Mouse (Mus musculus) T-helper 1 cell (primary cell): ENCODE results near the gene Pigk.

Source experiments
- in situ Hi-C: fragments of 300-600 bp; cut with MboI, MseI; formaldehyde crosslinking; loops from one replicate; pipeline ENCODE4 v1.15.1; 2025; ENCODE audit warnings: high pct_unique_total_duplicates

The Pigk gene

DNA sequence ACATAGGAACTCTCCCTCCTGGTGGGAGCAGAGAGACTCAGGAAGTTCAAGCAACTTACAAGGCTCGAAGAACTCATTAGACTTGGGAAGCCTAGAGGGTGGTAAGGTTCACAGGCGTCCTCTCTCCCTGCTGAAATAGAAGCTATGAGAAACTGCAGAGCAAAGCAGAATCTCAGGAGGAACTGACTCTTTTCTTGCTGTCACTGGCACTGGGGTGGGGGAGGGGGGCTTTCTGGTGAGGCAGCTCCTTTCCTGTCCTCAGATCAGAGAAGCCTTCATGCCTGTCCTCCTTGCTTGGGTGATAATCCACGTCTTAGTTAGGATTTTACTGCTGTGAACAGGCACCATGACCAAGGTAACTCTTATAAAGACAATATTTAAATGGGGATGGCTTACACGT, 218.2 kb downstream of the Pigk start:
- in situ Hi-C loops, result no loop called here

DNA sequence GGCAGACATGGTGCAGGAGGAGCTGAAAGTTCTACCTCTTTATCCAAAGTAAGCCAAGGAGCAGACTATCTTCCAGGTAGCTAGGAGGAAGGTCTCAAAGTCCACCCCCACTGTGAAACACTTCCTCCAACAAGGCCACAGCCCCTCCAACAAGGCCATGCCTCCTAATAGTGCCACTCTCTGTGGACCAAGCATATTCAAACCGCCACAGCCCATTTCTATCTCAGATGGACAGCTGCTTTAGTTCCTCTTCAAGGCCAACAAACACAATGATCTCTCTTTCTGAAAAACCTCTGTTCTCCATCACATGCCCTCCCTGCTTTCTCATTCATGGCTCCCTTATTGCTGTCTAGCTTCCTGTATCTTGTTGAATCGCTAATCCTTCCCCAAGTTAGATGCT, 218.6 kb downstream of the Pigk start:
- in situ Hi-C loops, result no loop called here

DNA sequence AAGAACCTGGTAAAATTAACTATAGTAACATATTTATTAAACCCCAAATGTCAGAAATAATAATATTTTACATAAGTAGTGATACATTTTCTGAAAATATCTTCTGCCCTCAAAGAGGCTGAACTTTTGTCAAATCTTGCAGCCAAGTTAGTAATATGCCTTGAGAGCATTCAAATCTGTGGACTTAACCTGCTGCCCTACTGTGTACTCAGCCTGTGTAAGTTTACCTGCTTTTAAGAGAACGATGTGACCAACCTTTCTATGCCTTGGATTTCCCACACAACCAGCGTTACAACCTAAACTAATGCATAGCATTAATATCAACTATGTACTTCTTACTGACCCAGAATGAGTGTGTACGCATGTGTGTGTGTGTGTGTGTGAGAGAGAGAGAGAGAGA, 219.8 kb downstream of the Pigk start:
- in situ Hi-C loops, result no loop called here

- in situ Hi-C loops, result no loop called here
Observed at GRCm38 (mm10) chr3:152936313-152936712, 222.4 kb downstream of the Pigk start.

DNA sequence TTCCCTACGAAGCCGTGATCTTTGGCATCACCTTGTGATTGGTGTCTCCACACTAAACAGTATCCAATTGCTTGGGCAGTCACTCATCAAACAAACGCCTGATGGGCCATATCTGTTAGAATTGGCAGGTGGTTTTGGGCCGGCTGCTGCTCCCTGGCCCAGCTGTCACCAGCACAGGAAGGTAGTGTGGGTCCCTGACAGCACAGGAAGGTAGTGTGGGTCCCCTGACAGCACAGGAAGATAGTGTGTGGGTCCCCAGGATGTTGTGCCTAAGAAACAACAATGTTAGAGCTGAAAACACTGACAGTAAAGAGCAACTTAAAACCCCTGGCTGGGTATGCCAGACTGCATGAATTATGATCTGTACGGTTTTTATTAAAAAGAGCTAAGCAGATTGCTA, 227.8 kb downstream of the Pigk start:
- in situ Hi-C loops, result no loop called here

DNA sequence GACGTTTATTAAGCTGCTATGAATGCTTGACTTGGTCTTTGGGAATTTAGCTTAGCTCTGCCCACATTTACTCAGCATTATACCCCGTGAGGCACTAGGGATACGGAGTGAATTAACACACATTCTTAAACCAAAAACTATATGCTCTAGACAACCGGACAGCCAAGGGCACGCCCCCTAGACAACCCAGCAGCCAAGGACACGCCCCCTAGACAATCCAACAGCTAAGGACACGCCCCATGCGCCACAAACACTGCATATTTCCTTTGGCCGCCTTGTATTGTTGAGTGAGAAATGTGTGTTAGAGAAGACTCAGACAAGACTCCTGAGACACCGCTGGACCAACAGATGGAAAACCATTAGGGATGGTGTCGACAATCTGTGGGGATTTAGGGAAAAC, 229.1 kb downstream of the Pigk start:
- in situ Hi-C loops, result no loop called here

DNA sequence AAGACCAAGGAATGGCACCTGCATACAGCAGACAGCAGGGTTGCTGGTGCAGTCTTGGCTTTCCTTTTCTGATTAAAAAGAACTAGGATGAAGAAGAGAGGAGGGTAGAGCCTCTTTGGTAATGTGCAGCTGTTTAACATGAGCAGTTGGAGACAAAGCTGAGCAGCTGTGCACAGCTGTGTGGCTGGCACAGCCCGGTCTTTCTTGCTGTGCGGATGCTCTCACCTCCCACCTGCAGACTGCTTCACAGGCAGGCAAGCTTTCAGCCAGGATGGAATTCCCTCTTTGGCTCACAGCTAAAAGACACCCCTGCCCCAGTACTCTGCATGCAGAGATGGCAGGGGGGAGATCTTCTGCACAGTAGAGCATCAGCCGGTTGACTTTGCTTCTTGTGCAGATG, 230.9 kb downstream of the Pigk start:
- in situ Hi-C loops, result no loop called here

DNA sequence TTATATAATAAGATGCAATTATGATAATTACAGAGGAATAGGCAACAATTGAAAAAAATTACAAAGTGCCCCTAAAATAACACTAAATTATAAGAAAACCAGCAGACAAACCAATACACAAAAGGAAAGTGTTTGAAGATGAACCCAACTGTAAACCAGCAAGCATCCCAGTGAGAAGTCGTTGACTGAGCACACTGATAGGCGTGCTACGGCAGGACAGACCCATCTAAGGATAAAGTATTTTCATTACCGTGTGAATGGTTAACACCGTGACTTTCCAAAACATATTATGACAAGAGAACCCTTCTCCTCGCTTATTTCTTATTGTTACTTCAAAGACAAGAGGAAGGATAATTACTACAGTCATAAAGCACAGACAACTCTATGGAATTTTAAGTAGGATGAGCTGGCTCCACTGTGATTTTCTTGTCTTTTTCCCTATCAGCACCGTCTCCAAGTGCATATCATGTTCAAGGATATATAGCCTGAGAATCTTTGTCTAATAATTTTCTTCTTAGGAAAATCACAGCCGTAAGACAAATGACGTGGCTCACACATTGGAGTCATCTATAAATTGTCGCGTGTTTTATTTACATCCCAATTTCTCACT, 233.2 kb downstream of the Pigk start:
- in situ Hi-C loops, result no loop called here

DNA sequence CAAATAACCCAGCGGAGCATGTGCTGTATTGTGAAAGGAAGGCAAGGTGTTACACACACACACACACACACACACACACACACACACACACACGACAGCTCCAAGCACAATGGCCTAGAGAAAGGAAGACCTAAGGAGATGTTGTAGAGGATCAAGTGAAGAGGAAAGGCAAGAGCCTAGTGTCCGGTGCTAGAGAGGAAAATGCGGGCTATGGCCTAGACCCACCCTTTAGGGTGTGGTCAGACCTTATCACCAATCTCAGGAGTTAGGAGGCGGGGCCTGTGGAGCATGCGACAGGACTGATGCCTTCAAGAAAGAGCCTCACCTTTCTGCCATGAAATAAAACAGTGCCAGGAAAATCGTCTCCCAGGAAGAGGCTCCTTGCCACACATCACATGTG, 234.7 kb downstream of the Pigk start:
- in situ Hi-C loops, result no loop called here

DNA sequence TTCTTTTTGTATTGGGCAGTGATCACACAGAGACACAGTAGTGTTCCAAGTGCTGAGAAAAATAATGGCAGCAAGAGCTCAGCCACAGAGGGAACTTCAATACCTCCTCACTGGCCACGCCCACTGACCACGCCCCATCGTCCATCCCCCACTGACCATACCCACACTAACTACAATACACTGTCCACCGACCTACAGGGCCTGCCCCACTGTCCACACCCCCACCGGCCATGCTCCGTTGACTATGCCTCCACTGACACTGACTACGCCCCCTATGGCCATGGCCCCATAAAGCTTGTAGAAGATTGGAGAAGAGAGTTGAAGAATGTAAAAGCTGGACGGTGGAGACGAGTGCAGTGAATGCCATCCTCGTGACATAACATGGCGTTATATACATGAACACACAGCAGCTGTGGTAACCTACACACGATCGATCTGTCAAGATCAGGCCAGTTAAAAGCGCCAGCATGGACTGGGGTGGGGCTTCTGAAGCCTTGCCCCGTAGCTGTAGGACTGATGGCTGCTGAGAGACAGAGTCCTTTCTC, 235.4 kb downstream of the Pigk start:
- in situ Hi-C loops, result no loop called here

DNA sequence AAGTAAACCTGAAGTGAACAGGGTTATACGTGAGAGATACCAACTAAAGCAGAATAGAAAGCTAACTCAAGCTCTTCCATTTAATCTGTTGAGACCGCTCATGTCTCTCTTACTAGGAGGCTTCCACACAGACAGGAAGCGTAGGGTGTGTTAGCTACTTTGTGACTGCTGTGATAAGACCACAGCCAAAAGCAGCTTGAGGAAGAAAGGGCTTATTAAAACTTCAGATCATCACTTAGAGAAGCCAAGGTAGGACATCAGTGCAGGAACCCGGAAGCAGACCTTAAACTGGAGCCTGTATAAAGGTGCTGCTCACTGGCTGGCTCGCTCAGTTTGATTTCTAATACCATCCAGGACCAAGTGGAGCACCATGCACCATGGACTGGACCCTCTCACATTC, 236.4 kb downstream of the Pigk start:
- in situ Hi-C loops, result no loop called here

DNA sequence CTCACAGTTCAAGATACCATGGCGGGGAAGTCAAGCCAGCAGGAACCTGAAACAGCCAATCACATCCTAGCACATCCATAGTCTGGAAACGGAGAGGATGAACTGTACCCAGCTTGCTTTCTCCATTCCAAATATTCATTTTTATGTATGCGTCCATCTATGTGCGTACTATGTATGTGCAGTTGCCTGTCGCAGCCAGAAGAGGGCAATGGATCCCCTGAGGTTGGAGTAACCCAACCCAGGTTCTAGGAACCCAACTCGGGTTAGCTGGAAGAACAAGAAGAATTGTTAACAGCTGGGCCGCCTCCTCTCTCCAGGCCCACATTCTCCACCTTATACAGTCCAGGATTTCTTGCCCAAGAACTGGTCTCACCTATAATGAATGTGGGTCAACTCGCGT, 237.0 kb downstream of the Pigk start:
- in situ Hi-C loops, result no loop called here

- in situ Hi-C loops, result no loop called here
Observed at GRCm38 (mm10) chr3:152951634-152952545, 238.0 kb downstream of the Pigk start.

- in situ Hi-C loops, result no loop called here
Observed at GRCm38 (mm10) chr3:152956038-152956437, 242.1 kb downstream of the Pigk start.

DNA sequence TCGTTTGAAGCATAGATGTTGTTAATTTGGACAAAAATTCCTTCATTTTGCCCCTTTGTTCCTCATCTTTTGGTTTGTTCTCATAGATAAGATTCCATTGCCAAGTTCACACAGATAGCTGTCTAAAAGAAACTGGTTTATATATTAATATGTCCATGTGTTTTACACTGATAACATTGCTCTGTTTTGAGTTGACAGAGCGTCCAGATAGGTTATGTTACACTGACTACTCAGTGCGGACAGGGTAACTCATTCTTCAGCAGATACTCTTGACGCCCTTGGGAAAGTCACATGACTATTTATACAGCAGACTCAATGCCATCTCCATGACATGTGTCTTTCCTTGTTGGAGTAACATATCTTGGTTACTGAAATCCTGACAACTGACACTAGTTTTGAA, 242.9 kb downstream of the Pigk start:
- in situ Hi-C loops, result no loop called here

GRCm38 (mm10) chr3:152958358-152959150, 244.7 kb downstream of the Pigk start:
- in situ Hi-C loops, result no loop called here

GRCm38 (mm10) chr3:152961855-152962376, 248.0 kb downstream of the Pigk start:
- in situ Hi-C loops, result loop anchor here (5.0 kb wide), 1 partner anchor 90 kb away; no protein-coding TSS in a partner anchor

DNA sequence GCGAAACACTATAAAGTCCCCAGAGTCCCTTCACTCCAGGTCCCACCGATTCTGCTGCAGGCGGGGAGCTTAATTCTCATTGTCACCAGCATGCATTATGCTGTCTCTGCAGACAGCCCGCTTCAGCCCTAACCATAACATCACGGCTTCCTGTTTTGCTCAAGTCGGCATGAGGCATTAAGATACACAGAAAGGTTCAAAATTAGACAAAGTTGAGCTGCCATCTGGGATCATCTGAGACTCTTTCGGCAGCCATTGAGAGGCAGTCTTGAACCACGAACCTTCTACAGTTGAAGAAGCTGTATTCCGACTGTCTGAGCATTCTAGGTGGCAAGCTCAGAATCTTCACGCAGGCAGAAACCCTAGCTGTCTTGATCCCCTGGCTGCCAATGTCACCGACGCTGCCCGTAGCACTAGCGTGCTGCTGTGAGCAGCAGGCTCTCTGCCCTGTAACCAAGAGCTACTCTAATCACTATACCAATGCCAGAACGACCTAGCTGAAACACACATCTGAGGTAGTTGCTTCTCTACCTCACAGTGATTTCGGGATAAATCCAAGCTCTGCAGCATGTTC, 256.0 kb downstream of the Pigk start:
- in situ Hi-C loops, result no loop called here

GRCm38 (mm10) chr3:152971373-152971772, 257.5 kb downstream of the Pigk start:
- in situ Hi-C loops, result no loop called here

DNA sequence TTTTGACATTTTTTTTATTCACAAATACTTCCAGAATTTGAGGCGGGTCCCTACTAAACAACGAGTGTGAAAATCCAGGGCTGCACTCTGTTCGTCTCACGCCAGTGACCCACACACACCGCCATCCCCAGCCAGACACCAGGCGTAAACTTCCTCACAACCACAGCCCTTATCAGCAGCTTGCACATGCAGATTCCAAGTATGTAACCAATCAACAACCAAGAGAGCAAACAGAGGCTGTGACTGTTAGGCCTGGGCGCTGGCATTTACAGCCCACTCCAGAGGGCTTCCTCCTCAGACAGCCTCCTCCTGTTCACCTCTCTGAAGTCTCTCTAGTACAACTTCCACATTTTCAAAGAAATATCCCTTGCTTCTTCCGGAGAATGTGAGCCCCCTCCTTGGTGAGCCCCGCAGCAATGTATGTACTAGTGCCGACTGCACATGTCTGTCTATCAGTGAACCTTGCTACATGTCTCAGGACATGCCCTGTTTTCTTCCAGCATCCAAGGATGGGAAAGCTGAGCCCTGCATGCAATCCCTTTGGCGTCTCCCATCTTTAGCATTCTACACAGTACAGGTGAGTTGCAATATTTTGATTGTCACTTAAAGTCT, 265.7 kb downstream of the Pigk start:
- in situ Hi-C loops, result no loop called here

DNA sequence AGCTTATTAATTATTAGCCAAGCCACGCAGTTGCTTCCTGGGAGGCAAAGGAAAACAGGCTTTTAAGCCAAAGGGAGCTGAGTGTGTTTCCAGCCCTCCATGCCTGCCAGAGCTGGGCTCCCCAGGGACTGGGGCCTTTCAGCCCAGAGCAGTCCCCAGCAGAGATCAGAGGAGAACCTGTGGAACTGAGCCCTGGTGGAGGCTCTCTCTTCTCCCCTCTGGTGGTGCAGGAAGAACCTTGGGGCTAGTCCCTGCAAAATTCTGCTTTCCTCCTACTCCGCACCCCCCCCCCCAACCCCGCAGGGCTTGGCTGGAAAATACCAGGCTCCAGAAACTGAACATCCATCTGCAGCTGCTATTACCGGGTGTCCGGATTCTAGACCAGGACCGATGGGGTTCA, 266.5 kb downstream of the Pigk start:
- in situ Hi-C loops, result no loop called here
